Mouse (Mus musculus) kidney, postnatal 10 days (tissue): ENCODE results near the gene Elmo2.

Experiments
- DNase-seq: peaks from one replicate; pipeline ENCODE4 v3.0.0; 2021; ENCODE audit warnings: mixed read lengths

Gene Elmo2

DNA sequence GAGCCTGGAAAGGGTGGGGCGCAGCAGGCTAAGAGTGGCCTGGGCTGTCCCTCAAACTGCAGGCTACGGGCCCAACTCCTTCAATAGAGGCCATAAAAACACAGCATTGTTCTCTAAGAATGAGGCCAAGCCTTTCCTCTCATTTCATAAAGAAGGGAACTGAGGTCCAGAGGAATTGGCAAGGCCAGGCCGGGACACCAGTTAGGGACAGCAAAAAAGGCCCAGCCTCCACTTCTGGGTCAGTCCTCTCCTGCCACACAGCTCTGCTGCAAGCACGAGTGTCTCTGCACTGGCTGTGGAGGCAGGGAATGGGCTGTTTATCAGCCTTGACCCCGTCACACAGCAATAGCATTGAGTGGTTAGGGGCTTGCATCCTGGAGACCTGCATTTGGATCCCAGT lies 2.8 kb downstream of the Elmo2 start:
- DNase-seq = no peak

DNA sequence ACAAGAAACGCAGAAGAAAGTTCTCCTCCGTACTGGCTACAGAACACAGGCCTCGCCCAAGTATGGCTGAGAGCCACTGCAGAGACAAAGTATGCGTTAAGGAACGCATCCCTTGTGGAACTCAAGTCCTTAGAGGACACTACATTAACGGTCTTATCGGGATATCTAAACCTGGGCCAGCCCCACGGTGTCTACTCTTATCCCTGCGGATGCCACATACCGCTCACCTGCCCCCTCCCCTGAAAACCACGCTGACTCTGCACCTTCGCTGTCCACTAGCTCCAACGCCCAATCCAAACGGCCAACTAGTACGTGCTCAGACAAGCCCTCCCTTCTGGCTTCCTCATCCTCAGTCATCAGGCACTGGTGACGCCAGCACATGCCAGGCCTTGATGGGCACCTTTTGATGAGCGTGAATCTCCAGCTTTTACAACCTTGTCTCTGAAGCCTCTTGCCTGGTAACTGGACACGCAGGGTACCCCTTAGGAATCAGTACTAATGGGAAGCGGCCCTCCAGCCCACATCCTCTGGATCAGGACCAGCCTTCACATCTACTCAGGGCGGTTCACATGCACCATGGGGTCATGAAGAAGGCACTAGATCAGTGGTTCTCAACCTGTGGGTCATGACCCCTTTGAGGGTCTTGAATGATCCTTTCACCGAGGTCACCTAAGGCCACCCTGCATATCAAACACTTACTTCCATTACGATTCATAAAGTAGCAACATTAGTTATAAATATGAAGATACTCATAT lies 4.1 kb downstream of the Elmo2 start:
- DNase-seq = no peak

DNA sequence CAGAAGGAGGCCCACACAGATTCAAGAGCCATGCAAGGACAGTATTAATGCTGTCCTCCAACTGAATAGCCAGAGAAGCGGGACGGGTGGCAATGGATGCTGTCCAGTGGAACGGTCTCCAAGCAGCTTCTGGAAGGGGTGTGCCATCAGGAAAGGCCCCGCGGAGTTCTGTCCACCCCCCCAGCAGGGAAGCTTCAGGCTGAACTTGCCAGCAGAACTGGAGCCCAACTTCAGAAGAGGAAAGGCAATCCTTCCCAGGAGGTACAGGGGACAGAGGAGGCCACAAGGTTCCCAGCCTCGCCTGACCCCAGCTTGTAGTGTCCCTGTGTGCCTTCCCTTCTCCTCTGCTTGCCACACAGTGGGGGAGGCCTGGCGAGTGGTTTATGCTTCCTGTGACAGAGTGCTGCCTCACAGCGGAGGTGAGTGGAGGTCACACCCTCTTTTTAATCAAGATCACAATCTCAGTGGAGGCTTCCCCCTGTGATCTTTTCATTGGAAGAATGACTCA lies 4.8 kb downstream of the Elmo2 start:
- no peak for DNase-seq

DNA sequence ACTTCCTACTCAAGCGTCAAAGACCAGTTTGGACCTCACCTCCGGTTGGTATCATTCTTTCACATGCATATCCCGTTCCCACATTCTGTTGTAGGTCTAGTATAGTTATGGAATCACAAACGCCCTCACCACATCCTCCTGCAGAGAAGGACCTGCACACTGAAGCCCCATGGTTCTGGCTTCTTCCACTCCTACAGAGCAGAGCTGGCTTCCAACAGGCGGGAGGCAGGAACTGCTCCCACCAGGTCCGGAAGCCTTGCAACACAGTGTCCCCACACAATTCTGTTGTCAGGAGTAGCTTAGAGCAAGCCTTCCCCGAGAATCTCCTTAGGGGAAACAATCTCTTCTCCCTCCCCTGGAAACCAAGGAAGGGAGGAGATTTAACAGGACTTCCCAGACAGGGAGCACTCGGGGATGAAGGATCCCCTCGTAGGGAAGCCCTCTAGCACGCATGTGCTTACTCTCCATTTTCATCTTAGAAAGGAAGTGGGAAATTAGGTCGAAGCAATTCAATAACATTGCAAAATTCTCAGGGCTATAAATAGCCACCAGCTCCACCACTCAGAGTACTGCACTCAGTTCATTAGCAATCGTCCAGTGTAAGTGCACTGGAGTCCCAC lies 5.6 kb downstream of the Elmo2 start:
- peak; percentile 65 for DNase-seq

DNA sequence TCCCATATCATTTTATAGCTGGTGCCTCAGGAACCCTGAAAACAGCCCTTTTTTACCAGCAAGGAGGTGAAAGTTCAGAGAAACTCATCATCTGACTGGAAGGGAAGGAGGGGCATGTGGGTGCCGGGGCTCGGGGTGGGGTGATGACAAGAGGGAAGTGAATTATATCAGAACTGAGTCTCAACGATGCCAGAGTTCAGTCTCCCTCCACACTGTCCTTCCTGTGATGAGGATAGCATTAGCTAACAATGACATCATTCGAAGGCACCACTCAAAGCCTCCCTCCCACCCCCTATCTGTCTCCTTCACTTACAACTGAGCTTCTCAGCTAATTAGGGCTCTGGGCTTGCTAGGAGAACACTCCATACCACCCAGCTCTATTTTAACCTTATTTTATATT lies 6.8 kb downstream of the Elmo2 start:
- no peak for DNase-seq

DNA sequence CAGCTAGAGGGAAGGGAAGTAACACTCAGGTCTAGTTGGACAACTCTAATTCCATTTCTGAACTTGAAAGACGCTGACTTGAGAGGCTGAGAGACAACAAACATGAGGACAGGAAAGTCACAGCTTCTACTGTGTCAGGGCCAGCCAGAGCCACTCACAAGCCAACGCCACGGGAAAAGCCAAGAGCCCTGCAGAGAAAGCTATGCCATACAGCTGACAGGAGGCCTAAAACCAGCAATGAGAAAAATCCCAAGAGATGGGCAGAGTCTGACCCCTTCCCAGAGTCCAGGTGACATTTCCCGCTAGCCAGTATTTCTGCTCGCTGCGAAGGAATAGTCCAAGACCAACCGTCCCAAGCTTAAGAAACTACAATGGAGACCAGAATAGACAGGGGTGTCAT lies 7.3 kb downstream of the Elmo2 start:
- DNase-seq = no peak

DNA sequence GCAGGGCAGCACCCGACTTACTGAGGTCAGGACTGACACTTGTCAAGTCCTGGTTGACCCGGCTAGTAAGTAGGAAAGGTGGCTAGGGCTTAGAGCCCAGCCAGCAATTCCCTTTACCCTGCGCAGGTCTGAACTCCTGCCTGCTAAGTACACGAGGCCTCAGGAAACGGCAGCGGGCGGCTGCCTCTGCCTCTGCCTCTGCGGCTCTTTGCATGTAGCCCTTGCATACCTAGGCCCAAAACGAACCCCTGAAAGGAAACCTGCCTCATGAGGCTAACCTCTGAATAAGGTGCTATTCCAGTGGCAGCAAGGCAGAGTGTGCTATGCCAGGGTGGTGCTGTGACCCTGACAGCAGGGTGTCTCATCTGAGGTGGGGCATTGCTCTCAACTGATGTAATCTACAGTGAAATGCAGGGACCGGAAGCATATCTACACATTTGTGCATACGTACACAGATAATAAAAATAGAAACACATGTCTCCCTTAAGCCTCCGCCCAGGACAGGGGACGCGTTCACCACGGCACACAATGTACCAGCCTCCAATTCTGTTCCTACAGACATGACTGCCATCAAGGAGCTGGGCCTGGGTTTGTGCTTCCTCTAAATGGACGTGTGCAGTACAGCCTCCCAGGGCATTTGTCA lies 8.5 kb downstream of the Elmo2 start:
- no peak for DNase-seq

DNA sequence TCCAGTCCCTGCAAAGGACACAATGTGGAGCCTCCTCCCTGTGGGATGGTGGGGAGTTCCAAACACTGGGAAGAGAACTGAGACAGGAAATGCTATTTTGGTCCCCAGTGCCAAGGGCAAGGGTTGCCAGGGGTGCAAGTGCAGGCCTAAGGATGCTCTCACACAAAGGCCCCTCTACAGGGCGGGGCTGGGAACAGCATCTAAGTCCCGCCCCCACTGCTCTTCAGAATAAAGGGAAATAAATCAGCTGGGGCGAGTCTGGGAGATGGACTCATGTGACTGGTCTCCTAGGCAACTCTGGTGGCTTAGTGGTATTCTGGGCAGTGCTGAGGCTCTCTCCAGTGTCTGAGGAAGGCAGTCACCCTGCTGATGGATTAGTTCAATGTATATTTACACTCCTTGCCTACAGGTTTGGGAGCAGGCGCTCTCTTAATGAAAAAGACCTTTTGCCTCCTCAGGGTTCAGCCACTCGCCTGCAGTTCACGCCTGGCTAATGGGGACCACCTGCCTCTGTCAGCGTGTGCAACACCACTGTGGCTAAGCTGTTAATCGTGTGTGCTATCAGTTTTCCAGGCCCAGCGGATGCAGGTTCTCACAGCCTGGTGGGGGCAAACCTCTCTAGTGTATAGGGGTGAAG lies 9.3 kb downstream of the Elmo2 start:
- DNase-seq = peak; percentile 78

DNA sequence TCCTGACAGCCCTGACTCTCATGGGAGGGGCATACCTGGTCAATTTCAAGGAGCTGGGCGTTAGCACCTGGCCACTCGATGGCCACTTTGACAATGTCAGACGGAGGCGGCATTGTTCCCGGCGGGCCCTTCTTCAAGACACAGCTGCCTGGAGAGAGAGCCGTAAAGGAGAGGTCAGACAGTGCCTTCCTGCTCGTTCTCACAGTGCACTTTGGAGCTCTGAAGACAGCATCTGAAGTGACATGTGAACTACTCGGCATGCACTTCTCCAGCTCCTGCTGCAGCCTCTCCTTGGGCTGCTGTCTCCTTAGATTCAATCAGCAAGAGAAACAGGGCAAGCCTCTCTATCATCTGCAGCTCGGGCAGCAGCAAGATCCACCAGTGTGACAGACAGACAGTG lies 10.1 kb downstream of the Elmo2 start:
- no peak for DNase-seq

DNA sequence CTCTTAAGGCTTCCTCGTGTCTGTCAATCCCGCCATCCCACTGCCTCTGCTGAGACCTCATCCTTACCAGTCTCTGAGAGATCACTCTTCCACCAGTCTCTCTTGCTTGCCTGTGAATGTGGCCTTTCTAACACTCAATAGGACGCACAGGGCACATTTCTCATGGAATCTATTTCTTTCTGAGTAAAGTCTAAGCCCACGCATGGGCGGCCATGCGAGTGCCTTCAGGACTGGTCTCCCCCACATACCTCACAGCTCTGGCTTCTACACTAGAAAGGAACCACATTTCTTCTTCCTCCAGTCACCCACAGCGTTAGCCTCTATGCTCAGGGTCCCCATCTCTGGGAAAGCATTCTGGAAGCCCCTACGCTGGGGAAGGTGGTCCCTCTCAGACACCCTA lies 12.1 kb downstream of the Elmo2 start:
- DNase-seq = no peak

DNA sequence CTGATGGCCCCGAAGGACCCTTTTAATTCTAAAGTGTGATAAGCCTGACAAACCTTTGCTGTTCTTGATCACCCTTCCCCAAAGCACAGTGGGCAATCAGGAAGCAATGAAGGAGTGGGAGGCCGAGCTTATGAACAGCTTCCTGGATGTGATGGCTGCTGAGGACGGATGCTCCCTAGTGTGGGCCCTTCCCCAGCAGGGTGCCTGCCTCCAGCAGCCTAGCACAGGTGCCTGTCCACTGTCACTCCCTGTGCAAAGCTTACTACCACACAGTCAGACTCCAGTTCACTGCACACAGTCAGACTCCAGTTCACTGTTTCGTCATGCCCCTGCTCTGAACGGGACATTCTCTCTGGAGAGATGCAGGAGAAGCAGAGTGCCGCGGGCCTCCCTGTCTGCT lies 13.9 kb downstream of the Elmo2 start:
- DNase-seq = no peak

DNA sequence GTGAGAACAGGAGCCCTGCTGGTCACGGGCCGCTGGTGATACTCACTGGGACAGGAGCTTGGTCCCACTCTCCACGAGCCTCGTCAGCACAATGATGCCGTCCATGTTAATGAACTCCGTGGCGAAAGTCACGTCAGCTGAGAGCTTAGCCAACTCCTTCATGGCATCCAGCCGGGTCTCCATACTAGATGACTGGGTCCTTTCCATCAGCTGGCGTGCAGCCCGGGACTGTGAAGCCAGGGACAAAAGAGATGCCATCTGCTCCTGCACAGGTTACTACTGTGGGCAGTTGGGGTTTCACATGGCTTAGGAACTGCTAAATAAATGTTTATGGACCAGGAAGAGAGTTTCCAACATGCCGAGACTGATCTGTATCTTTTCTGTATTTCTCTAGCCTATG lies 14.7 kb downstream of the Elmo2 start:
- no peak for DNase-seq

DNA sequence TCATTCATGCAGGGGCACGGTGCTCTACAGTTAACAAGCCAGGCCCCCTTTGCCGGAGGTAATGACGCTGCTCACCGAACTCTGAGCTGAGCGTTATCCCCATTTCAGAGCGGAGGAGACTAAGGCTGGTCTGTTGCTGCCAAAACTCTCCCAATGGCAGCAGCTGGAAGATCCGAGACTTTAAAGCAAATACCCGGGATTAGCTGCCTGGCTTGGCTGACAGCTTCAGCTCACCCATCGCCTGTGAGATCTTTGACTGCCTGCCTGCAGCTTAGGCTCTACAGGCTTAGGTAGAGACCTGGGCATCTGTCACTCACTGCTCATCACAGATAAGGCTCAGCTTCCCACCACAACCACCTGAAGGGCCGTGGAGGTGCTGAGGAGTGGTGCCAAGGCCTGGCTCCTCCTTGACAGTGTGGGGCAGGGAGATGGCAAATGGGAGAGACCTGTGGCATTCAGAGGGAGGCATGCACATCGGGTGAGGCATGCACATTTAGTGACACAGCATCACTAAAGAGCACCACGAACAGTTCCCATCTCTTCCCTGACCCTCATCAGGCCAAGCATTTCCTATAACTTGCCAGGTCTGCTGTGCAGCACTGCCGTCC lies 15.4 kb downstream of the Elmo2 start:
- DNase-seq = no peak

DNA sequence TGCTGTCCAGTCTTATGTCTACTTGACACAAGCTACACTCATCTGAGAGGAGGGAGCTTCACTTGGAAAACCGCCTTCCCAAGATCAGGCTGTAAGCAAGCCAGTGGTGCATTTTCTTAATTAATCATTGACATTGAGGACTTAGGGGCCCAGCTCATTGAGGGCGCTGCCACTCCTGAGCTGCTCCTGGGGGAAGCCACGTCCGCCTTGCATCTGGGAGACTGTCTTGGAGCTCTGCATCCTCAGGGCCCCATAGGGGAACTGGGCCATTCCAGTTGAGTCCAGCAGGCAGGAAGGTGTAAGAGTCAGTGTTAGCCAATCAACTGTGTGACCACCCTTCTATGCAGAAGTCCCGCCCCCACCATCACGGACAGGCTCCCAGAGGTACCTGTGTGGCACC lies 18.5 kb downstream of the Elmo2 start:
- DNase-seq = peak; percentile 52

DNA sequence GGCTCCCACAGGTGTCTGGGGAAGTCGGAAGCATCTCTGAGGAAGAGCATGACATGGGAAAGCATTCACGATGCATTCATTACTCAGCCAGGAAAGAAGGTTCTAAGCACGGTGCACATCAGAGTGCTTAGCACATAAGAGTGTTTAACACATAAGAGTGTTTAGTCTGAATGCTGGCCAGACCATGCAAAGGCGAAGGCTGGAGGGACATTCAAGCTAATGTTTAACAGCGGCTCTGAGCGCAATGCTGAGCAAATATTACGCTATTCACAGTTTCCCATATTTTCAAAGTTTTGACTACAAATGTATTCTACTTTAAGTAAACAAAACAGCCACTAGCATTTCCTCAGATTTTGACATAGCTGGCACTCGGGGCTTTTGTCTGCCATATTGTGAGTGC lies 20.8 kb downstream of the Elmo2 start:
- DNase-seq = no peak

DNA sequence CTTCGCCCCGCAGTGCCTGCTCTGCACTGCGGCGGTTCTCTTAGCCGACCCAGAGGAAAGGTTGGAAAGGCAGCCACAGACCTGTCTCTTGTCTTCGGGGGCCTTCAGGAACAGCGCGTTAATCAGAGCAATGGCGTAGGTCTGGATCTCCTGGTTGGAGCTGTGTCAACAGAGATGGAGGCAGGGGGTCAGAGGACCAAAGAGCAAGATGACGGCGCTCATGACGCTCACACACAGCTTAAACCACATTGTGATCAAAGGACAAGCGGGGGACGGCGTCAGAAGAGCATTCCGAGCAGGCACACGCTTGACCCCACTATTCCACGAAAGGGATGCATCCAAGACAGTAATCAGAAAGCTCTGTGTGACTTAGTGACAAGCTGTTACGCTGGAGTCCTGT lies 21.5 kb downstream of the Elmo2 start:
- DNase-seq = no peak

DNA sequence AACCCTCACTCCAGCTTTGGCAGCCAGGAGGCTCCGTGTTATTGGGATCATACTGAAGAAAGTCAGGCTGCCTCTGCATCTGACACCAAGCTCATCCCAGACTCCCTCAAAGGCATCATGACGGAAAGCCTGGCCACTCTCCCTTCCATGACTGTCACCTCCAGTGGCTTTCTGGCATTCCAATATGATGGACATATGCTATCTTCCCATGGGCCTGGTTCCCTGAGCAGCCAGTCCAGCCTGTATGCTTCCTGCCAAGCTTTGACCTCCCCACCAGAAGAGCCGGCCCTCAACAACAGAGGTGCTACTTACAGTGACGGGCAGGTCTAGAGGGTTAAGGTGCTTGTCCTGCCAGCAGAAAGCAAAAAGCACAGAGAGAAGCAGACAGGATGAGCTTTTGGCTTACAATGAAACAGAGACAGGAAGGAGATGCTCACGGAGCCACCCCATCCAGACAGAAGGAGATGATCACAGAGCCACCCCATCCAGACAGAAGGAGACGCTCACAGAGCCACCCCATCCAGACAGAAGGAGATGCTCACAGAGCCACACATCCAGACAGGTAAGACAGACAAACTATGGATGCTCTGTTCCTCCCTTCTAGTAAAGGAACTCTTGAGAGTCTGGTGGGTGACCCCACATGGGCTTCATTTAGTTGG lies 22.8 kb downstream of the Elmo2 start:
- no peak for DNase-seq

DNA sequence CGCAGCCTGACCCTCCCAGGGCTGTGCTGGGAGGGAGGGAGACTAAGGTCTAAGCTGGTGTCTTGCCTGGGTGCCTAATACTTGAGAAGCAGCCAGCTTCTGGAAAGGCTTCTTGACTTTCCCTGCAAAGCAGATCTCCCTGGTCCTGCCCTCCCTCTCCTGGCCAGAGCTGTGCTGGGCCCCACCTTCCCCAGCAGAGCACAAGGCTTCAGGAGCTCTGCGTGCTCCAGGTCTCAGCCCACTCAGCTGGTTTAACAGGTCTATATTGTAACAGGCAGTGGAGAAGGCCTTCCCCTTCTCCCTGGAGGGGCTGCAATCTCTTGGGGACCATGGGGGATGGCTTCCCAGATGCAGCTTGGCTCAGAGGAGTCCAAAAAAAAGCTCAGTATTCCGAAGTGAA lies 24.9 kb downstream of the Elmo2 start:
- no peak for DNase-seq

DNA sequence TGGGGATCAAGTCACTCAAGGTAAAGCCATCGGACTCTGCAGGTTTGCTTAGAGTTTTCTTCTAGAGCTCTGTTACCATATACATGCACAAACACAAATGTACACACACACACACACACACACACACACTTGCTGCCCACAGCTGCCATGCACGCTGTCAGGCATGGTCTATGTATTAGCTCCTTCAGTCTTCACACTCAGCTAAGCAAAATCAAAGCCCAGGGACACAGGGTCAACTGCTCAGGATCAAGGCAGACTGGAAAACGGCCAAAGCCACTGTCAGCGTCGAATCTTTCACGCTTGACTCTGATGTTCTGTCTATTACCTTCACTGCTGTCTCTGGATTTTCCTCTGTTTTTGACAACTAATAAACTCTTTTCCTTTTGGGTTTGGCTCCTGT lies 25.4 kb downstream of the Elmo2 start:
- no peak for DNase-seq

DNA sequence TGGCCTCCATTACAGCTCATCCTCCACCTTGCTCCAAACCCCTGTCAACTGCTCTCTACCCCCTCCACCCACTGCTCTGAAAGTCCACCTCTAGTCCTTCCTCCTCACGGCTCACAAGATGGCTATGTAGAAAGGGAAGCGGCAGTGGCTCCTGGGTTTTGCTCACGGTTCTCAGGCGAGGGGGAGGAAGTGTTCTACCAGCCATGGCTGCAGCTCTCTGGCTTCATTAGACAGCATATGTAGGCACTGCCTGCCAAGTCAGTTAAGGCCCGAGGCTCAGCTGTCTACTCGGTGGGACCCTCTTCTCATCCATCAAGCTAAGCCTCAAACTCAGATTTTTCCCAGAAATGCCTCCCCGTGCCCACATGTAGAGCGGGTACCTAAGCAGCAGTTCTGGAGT lies 25.9 kb downstream of the Elmo2 start:
- DNase-seq = no peak

DNA sequence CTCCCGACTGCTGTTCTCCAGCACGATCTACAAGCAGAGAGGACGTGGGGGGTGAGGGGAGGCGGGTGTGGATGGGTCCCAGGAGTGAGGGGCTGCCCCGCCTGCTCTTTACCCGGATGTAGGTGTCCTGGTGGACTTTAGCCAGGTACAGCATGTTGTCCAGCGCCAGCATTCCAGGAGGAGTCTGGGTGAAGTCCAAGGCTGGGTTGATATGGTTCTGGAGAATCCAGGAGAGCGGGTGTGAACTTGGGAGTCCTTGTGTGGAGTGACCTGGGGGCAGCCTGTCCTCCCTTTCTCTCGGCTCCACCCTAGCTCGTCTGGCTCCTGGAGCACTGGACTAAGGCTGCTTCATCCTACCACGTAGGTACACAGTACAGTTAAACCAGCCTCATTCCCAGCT lies 28.9 kb downstream of the Elmo2 start:
- peak; percentile 65 for DNase-seq

DNA sequence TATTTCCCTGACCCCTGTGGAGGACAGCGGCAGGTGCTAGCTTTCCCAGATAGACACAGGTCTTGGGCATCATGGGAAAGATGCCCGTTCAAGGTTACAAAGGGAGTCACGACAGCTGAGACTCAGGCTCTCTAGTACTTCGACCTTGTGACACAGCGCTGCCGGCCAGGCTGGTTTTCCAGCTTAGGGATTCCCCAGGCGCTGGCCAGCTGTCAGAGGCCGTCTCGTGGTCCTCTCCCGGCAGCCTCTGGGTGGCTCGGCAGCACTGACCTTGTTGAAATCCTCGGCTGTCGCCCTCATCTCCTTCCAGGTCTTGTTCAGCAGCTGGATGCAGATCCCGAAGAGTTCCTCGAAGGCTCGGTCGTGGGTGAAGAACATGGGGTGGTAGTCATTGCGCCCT lies 29.7 kb downstream of the Elmo2 start:
- DNase-seq = peak; percentile 44
